Mouse (Mus musculus): Measurements from ENCODE around the gene Prpf40b. TPM values are rescaled to one million over a fixed set of nuclear protein-coding genes. Genes with fewer than 3 reads are reported as not detected.

Gene Prpf40b
- polyA plus RNA-seq, 1 experiment: 74.1 TPM

Other genes starting within 250 kb of the Prpf40b start
- gene Prph, start 239.9 kb upstream of the Prpf40b start, polyA plus RNA-seq (2012; rRNA removed): 6.4 and 7.1 TPM in 2 replicates
- gene Troap, start 220.5 kb upstream of the Prpf40b start, polyA plus RNA-seq (2012; rRNA removed): 0.78 and 1.5 TPM in 2 replicates
- gene C1ql4, start 207.3 kb upstream of the Prpf40b start, polyA plus RNA-seq (2012; rRNA removed): not detected in 2 replicates
- 0.10 TPM in 1 of 2 replicates, not detected in the other for gene Dnajc22, start 201.9 kb upstream of the Prpf40b start, polyA plus RNA-seq (2012; rRNA removed)
- 14.2 and 14.3 TPM in 2 replicates for gene Spats2, start 169.2 kb upstream of the Prpf40b start, polyA plus RNA-seq (2012; rRNA removed)
- 0.30 and 0.32 TPM in 2 replicates for gene Kcnh3, start 70.2 kb upstream of the Prpf40b start, polyA plus RNA-seq (2012; rRNA removed)
- gene Mcrs1, start 43.1 kb upstream of the Prpf40b start, polyA plus RNA-seq (2012; rRNA removed): 43.9 and 48.9 TPM in 2 replicates
- gene Fam186b, start 801 bp downstream of the Prpf40b start, polyA plus RNA-seq (2012; rRNA removed): 0.04 and 0.07 TPM in 2 replicates
- gene Fmnl3, start 75.4 kb downstream of the Prpf40b start, polyA plus RNA-seq (2012; rRNA removed): 8.9 and 9.9 TPM in 2 replicates
- gene Tmbim6, start 97.8 kb downstream of the Prpf40b start, polyA plus RNA-seq (2012; rRNA removed): 331 and 342 TPM in 2 replicates
- gene Nckap5l, start 162.7 kb downstream of the Prpf40b start, polyA plus RNA-seq (2012; rRNA removed): 3.3 and 5.0 TPM in 2 replicates
- 5.7 and 5.9 TPM in 2 replicates for gene Bcdin3d, start 179.6 kb downstream of the Prpf40b start, polyA plus RNA-seq (2012; rRNA removed)
- 0.22 and 0.57 TPM in 2 replicates for gene Faim2, start 233.1 kb downstream of the Prpf40b start, polyA plus RNA-seq (2012; rRNA removed)

Measured in urinary bladder, adult 2 months (tissue).